Mouse (Mus musculus) midbrain, embryonic 12.5 days (tissue): ENCODE data around the gene Irf2bpl. TPM values are rescaled to one million over a fixed set of nuclear protein-coding genes. Genes with fewer than 3 reads are reported as not detected.

Experiments used
- ATAC-seq: fragments of 200-750 bp; cut with Nextera tagmentation; 2 replicates; pipeline ENCODE4 v1.8.0; 2017; ENCODE audit warnings: low read depth, moderate TSS enrichment, moderate library complexity; ENCODE audit not compliant: low FRiP score
- H3K27ac ChIP-seq: fragments of 300-500 bp; sonication (generic); replicated peaks from 2 replicates; pipeline ENCODE4 v1.5.1; 2016; ENCODE audit warnings: mild to moderate bottlenecking
- H3K27me3 ChIP-seq: fragments of 300-500 bp; sonication (generic); 2 replicates; pipeline ENCODE4 v1.6.1; 2016; ENCODE audit warnings: mild to moderate bottlenecking
- H3K36me3 ChIP-seq: fragments of 300-500 bp; sonication (generic); 2 replicates; pipeline ENCODE4 v1.6.1; 2016
- H3K4me1 ChIP-seq: fragments of 300-500 bp; sonication (generic); 2 replicates; pipeline ENCODE4 v1.6.1; 2016
- H3K4me2 ChIP-seq: fragments of 300-500 bp; sonication (generic); replicated peaks from 2 replicates; pipeline ENCODE4 v1.6.1; 2016; ENCODE audit warnings: mild to moderate bottlenecking, moderate library complexity
- H3K4me3 ChIP-seq: fragments of 300-500 bp; sonication (generic); 2 replicates; pipeline ENCODE4 v1.5.1; 2016; ENCODE audit warnings: mild to moderate bottlenecking
- H3K9ac ChIP-seq: fragments of 300-500 bp; sonication (generic); replicated peaks from 2 replicates; pipeline ENCODE4 v1.6.1; 2016; ENCODE audit warnings: mild to moderate bottlenecking, moderate library complexity
- H3K9me3 ChIP-seq: fragments of 300-500 bp; sonication (generic); 2 replicates; pipeline ENCODE4 v1.6.1; 2016; ENCODE audit warnings: mild to moderate bottlenecking
- WGBS: fragments of 180-500 bp; shearing (Covaris S2); methylation state at CpG from one replicate; pipeline ENCODE4 v1.1.7; 2016; 5-methylcytosine and 5-hydroxymethylcytosine counted together
- polyA plus RNA-seq: library from polyadenylated mRNA; unstranded; fragments of >200 nt; fragmentation: Nextera tagmentation; extraction: Ambion mirVana; gene quantifications from 2 replicates; pipeline ENCODE4 v1.2.1, GENCODE M21; 2016

Gene Irf2bpl
- polyA plus RNA-seq, 1 experiment from 2014 or later = 74.0 TPM

- no peaks in the 10 kb centered on the region for H3K9me3 ChIP-seq
- H3K27me3 ChIP-seq = 0 out of 2 replicates have a peak, but pooled peaks cover 11% of the 10 kb centered on the region
- H3K4me2 ChIP-seq = peak overlapping the region; percentile 57; the same call in 1 of the 2 replicates
- H3K9ac ChIP-seq = peak overlapping the region; percentile 51; the same call in 1 of the 2 replicates
- ATAC-seq = no peak
- peak overlapping the region; percentile 98 for H3K27ac ChIP-seq
- 45% methylated on average over 12 of the region's 12 CpGs for WGBS
- H3K4me1 ChIP-seq = peaks cover 93% of the 10 kb centered on the region
- H3K36me3 ChIP-seq = no peaks in the 10 kb centered on the region
- no peak overlapping the region for H3K4me3 ChIP-seq
These were observed 5.6 kb upstream of the Irf2bpl start for GRCm38 (mm10) chr12:86890091-86890720.

GRCm38 (mm10) chr12:86889103-86889644 lies 4.6 kb upstream of the Irf2bpl start:
- 14% methylated on average over 7 of the region's 7 CpGs for whole genome bisulfite sequencing
- Histone ChIP-seq H3K9me3 (no peaks in the 10 kb centered on the region), H3K36me3 (no peaks in the 10 kb centered on the region), H3K4me1 (peaks cover 92% of the 10 kb centered on the region), H3K9ac (peak overlapping the region; percentile 20), H3K27ac (peak overlapping the region; percentile 47), H3K4me3 (no peak overlapping the region), H3K27me3 (0 out of 2 replicates have a peak, but pooled peaks cover 11% of the 10 kb centered on the region), H3K4me2 (peak overlapping the region; percentile 50)
- no peak for ATAC-seq

GRCm38 (mm10) chr12:86888130-86889069 lies 3.8 kb upstream of the Irf2bpl start:
- ATAC-seq = 0 out of 2 replicates have a peak, but pooled peaks have one; percentile 10
- Histone ChIP-seq H3K9me3 (no peaks in the 10 kb centered on the region), H3K36me3 (no peaks in the 10 kb centered on the region), H3K27me3 (0 out of 2 replicates have a peak, but pooled peaks cover 11% of the 10 kb centered on the region), H3K4me1 (peaks cover 85% of the 10 kb centered on the region), H3K4me3 (peak overlapping the region; percentile 21; the same call in 1 of the 2 replicates), H3K4me2 (peak overlapping the region; percentile 50), H3K27ac (peak overlapping the region; percentile 86), H3K9ac (peak overlapping the region; percentile 51)
- WGBS = under 1% methylated on average over 47 of the region's 47 CpGs

- peak overlapping the region; percentile 35; the same call in 1 of the 2 replicates for H3K9ac ChIP-seq
- peak overlapping the region; percentile 50 for H3K4me2 ChIP-seq
- no peaks in the 10 kb centered on the region for H3K9me3 ChIP-seq
- H3K4me1 ChIP-seq = peaks cover 77% of the 10 kb centered on the region
- ATAC-seq = no peak
- H3K27ac ChIP-seq = peak overlapping the region; percentile 86
- 0 out of 2 replicates have a peak, but pooled peaks cover 11% of the 10 kb centered on the region for H3K27me3 ChIP-seq
- H3K36me3 ChIP-seq = no peaks in the 10 kb centered on the region
- 31% methylated on average over 14 of the region's 14 CpGs for WGBS
- H3K4me3 ChIP-seq = peak overlapping the region; percentile 21; the same call in 1 of the 2 replicates
These were observed 3.0 kb upstream of the Irf2bpl start for GRCm38 (mm10) chr12:86887381-86888129.

- 0 out of 2 replicates have a peak overlapping the region, but pooled peaks have one; percentile 24 for H3K9ac ChIP-seq
- H3K4me1 ChIP-seq = peaks cover 70% of the 10 kb centered on the region
- 0 out of 2 replicates have a peak overlapping the region, but pooled peaks have one; percentile 1 for H3K4me2 ChIP-seq
- H3K27me3 ChIP-seq = 0 out of 2 replicates have a peak, but pooled peaks cover 11% of the 10 kb centered on the region
- no peak overlapping the region for H3K4me3 ChIP-seq
- H3K27ac ChIP-seq = peak overlapping the region; percentile 26; the same call in 1 of the 2 replicates
- 62% methylated on average over 7 of the region's 7 CpGs for WGBS
- 0 out of 2 replicates have a peak, but pooled peaks cover 7% of the 10 kb centered on the region for H3K36me3 ChIP-seq
- no peak for ATAC-seq
- H3K9me3 ChIP-seq = no peaks in the 10 kb centered on the region
These were observed 1.9 kb upstream of the Irf2bpl start for GRCm38 (mm10) chr12:86886446-86886965.

GRCm38 (mm10) chr12:86885746-86886145 lies 1.1 kb upstream of the Irf2bpl start:
- Histone ChIP-seq H3K4me1 (peaks cover 64% of the 10 kb centered on the region), H3K4me3 (peak overlapping the region; percentile 94), H3K36me3 (0 out of 2 replicates have a peak, but pooled peaks cover 7% of the 10 kb centered on the region), H3K9me3 (no peaks in the 10 kb centered on the region), H3K27ac (peak overlapping the region; percentile 99), H3K27me3 (0 out of 2 replicates have a peak, but pooled peaks cover 11% of the 10 kb centered on the region), H3K4me2 (peak overlapping the region; percentile 97), H3K9ac (peak overlapping the region; percentile 15; the same call in 1 of the 2 replicates)
- WGBS = 9% methylated on average over 5 of the region's 5 CpGs
- no peak for ATAC-seq

GRCm38 (mm10) chr12:86885336-86885735 lies 738 bp upstream of the Irf2bpl start:
- peak overlapping the region; percentile 99 for H3K27ac ChIP-seq
- ATAC-seq = no peak
- H3K4me3 ChIP-seq = peak overlapping the region; percentile 94
- 4% methylated on average over 6 of the region's 6 CpGs for WGBS
- H3K4me1 ChIP-seq = peaks cover 64% of the 10 kb centered on the region
- no peaks in the 10 kb centered on the region for H3K9me3 ChIP-seq
- H3K4me2 ChIP-seq = peak overlapping the region; percentile 97
- H3K9ac ChIP-seq = peak overlapping the region; percentile 15; the same call in 1 of the 2 replicates
- 0 out of 2 replicates have a peak, but pooled peaks cover 7% of the 10 kb centered on the region for H3K36me3 ChIP-seq
- H3K27me3 ChIP-seq = 0 out of 2 replicates have a peak, but pooled peaks cover 11% of the 10 kb centered on the region

GRCm38 (mm10) chr12:86883280-86884196 lies 1.1 kb downstream of the Irf2bpl start:
- 0 out of 2 replicates have a peak, but pooled peaks cover 7% of the 10 kb centered on the region for H3K36me3 ChIP-seq
- 0 out of 2 replicates have a peak, but pooled peaks cover 5% of the 10 kb centered on the region for H3K27me3 ChIP-seq
- no peak for ATAC-seq
- peak overlapping the region; percentile 99 for H3K9ac ChIP-seq
- peak overlapping the region; percentile 94 for H3K4me3 ChIP-seq
- no peaks in the 10 kb centered on the region for H3K9me3 ChIP-seq
- WGBS = under 1% methylated on average over 82 of the region's 84 CpGs
- peak overlapping the region; percentile 97 for H3K4me2 ChIP-seq
- peaks cover 59% of the 10 kb centered on the region for H3K4me1 ChIP-seq
- peak overlapping the region; percentile 99 for H3K27ac ChIP-seq

GRCm38 (mm10) chr12:86883019-86883279 lies 1.6 kb downstream of the Irf2bpl start:
- Histone ChIP-seq H3K4me2 (peak overlapping the region; percentile 97), H3K27ac (peak overlapping the region; percentile 99), H3K36me3 (0 out of 2 replicates have a peak, but pooled peaks cover 7% of the 10 kb centered on the region), H3K27me3 (0 out of 2 replicates have a peak, but pooled peaks cover 5% of the 10 kb centered on the region), H3K4me3 (peak overlapping the region; percentile 94), H3K9ac (peak overlapping the region; percentile 99), H3K4me1 (peaks cover 59% of the 10 kb centered on the region), H3K9me3 (no peaks in the 10 kb centered on the region)
- ATAC-seq = no peak
- WGBS = under 1% methylated on average over 21 of the region's 24 CpGs
